Mouse (Mus musculus): ENCODE results near the gene Zbtb18.
"Not testable (repeated sequence)": the region's sequence is repeated elsewhere in the genome, so short reads cannot be mapped to it uniquely, and the experiment has no call there.

The Zbtb18 gene

GRCm38 (mm10) chr1:177447541-177448111 is 5.5 kb downstream of the Zbtb18 start:
- no peak for DNase-seq

- DNase-seq: no peak
Observed at GRCm38 (mm10) chr1:177448121-177448561, 6.0 kb downstream of the Zbtb18 start.

- no peak for DNase-seq
Observed at GRCm38 (mm10) chr1:177448921-177449320, 6.8 kb downstream of the Zbtb18 start.

- not testable (repeated sequence) for DNase-seq
Observed at GRCm38 (mm10) chr1:177449857-177450256, 7.7 kb downstream of the Zbtb18 start.

GRCm38 (mm10) chr1:177451041-177451440 is 8.9 kb downstream of the Zbtb18 start:
- DNase-seq: no peak

GRCm38 (mm10) chr1:177451991-177452431 is 9.9 kb downstream of the Zbtb18 start:
- DNase-seq: no peak

GRCm38 (mm10) chr1:177452987-177453386 is 10.8 kb downstream of the Zbtb18 start:
- DNase-seq: no peak

- DNase-seq: no peak
Observed at GRCm38 (mm10) chr1:177453806-177454205, 11.7 kb downstream of the Zbtb18 start.

GRCm38 (mm10) chr1:177454492-177454891 is 12.3 kb downstream of the Zbtb18 start:
- DNase-seq: no peak

- no peak for DNase-seq
Observed at GRCm38 (mm10) chr1:177455466-177455865, 13.3 kb downstream of the Zbtb18 start.

- DNase-seq: no peak
Observed at GRCm38 (mm10) chr1:177456208-177456607, 14.1 kb downstream of the Zbtb18 start.

GRCm38 (mm10) chr1:177456772-177457171 is 14.6 kb downstream of the Zbtb18 start:
- DNase-seq: no peak

GRCm38 (mm10) chr1:177457981-177458380 is 15.8 kb downstream of the Zbtb18 start:
- no peak for DNase-seq

GRCm38 (mm10) chr1:177458456-177459389 is 16.6 kb downstream of the Zbtb18 start:
- DNase-seq: no peak

GRCm38 (mm10) chr1:177459536-177459935 is 17.4 kb downstream of the Zbtb18 start:
- no peak for DNase-seq

GRCm38 (mm10) chr1:177467150-177467549 is 25.0 kb downstream of the Zbtb18 start:
- no peak for DNase-seq

- DNase-seq: no peak
Observed at GRCm38 (mm10) chr1:177468436-177468835, 26.3 kb downstream of the Zbtb18 start.

- no peak for DNase-seq
Observed at GRCm38 (mm10) chr1:177470091-177470490, 27.9 kb downstream of the Zbtb18 start.

- DNase-seq: no peak
Observed at GRCm38 (mm10) chr1:177470951-177471350, 28.8 kb downstream of the Zbtb18 start.

- DNase-seq: no peak
Observed at GRCm38 (mm10) chr1:177475542-177476197, 33.5 kb downstream of the Zbtb18 start.

- no peak for DNase-seq
Observed at GRCm38 (mm10) chr1:177478578-177478977, 36.4 kb downstream of the Zbtb18 start.

GRCm38 (mm10) chr1:177479356-177480004 is 37.3 kb downstream of the Zbtb18 start:
- DNase-seq: no peak

GRCm38 (mm10) chr1:177483612-177484011 is 41.5 kb downstream of the Zbtb18 start:
- DNase-seq: no peak

All from liver (tissue).